Mouse (Mus musculus): Measurements from ENCODE around the gene Marf1.
"Not testable (repeated sequence)": the region's sequence is repeated elsewhere in the genome, so short reads cannot be mapped to it uniquely, and the experiment has no call there.

Gene Marf1

GRCm38 (mm10) chr16:14162988-14163416 is at the start of gene Marf1, which contains the start of gene Nde1:
Gene Marf1 (minus strand): TSS chr16:14163351.
Gene Nde1 (plus strand): TSS chr16:14163275.
- DNase-seq (ENCODE audit: low spot score) = peak; percentile 94

- no peak for DNase-seq (ENCODE audit: low spot score)
Measured at GRCm38 (mm10) chr16:14198798-14199197, 35.6 kb upstream of the Marf1 start.

GRCm38 (mm10) chr16:14195427-14195826 is 32.3 kb upstream of the Marf1 start:
- DNase-seq (ENCODE audit: low spot score) = no peak

- no peak for DNase-seq (ENCODE audit: low spot score)
Measured at GRCm38 (mm10) chr16:14194164-14194950, 31.2 kb upstream of the Marf1 start.

GRCm38 (mm10) chr16:14185516-14185915 is 22.4 kb upstream of the Marf1 start:
- peak; percentile 17 for DNase-seq (ENCODE audit: low spot score)

- DNase-seq (ENCODE audit: low spot score) = no peak
Measured at GRCm38 (mm10) chr16:14183856-14184255, 20.7 kb upstream of the Marf1 start.

GRCm38 (mm10) chr16:14182360-14182759 is 19.2 kb upstream of the Marf1 start:
- DNase-seq (ENCODE audit: low spot score) = no peak

GRCm38 (mm10) chr16:14180163-14180733 is 17.1 kb upstream of the Marf1 start:
- no peak for DNase-seq (ENCODE audit: low spot score)

- DNase-seq (ENCODE audit: low spot score) = no peak
Measured at GRCm38 (mm10) chr16:14178041-14178440, 14.9 kb upstream of the Marf1 start.

- no peak for DNase-seq (ENCODE audit: low spot score)
Measured at GRCm38 (mm10) chr16:14169706-14170105, 6.6 kb upstream of the Marf1 start.

GRCm38 (mm10) chr16:14166490-14166889 is 3.3 kb upstream of the Marf1 start:
- no peak for DNase-seq (ENCODE audit: low spot score)

GRCm38 (mm10) chr16:14163731-14164130 is 580 bp upstream of the Marf1 start:
- DNase-seq (ENCODE audit: low spot score) = no peak

- no peak for DNase-seq (ENCODE audit: low spot score)
Measured at GRCm38 (mm10) chr16:14160941-14161340, 2.2 kb downstream of the Marf1 start.

GRCm38 (mm10) chr16:14159746-14160131 is 3.4 kb downstream of the Marf1 start:
- DNase-seq (ENCODE audit: low spot score) = peak; percentile 71

- DNase-seq (ENCODE audit: low spot score) = peak; percentile 100
Measured at GRCm38 (mm10) chr16:14158936-14159745, 4.0 kb downstream of the Marf1 start.

- no peak for DNase-seq (ENCODE audit: low spot score)
Measured at GRCm38 (mm10) chr16:14158536-14158935, 4.6 kb downstream of the Marf1 start.

- DNase-seq (ENCODE audit: low spot score) = no peak
Measured at GRCm38 (mm10) chr16:14156312-14156711, 6.8 kb downstream of the Marf1 start.

GRCm38 (mm10) chr16:14155638-14156037 is 7.5 kb downstream of the Marf1 start:
- not testable (repeated sequence) for DNase-seq (ENCODE audit: low spot score)

GRCm38 (mm10) chr16:14151718-14152117 is 11.4 kb downstream of the Marf1 start:
- DNase-seq (ENCODE audit: low spot score) = no peak

- no peak for DNase-seq (ENCODE audit: low spot score)
Measured at GRCm38 (mm10) chr16:14147712-14148111, 15.4 kb downstream of the Marf1 start.

- DNase-seq (ENCODE audit: low spot score) = no peak
Measured at GRCm38 (mm10) chr16:14143298-14143697, 19.9 kb downstream of the Marf1 start.

- no peak for DNase-seq (ENCODE audit: low spot score)
Measured at GRCm38 (mm10) chr16:14139106-14139505, 24.0 kb downstream of the Marf1 start.

All from testis, postnatal 14 days (tissue).